In the genomic region with DNA sequence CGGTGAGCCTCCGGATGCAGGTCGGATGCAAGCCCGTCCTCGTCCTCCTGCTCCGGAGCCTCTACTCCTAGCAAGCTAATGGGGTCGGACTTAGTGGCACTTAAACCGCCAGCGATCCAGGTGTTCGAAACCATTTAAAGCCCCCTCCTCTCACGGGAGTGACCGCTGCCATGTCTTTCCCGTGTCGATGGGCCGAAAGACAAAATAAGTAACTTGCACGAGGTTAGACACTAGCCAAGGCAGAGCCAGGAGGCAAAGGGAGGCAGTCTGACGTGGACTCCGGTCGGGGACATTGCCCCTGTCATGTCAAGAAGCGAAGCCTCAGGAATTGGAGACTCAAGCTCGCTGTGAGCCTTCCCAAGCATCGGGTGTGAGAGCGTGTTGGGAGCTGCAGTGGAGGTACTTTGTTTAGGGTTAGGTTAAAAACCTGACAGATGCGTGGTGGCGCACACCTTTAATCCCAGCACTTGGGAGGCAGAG, we compare ENCODE assay signal across 10 mouse cellular contexts. TPM values are rescaled to one million over a fixed set of nuclear protein-coding genes. Genes with fewer than 3 reads are reported as not detected.
DNase-seq lines count a peak whose midpoint lies in the region; ATAC-seq and TF ChIP-seq lines count a peak whose summit lies in the region.
"Had no signal": no experiment of that assay in that cellular context is flagged by ENCODE, and none has a peak within 500 bp of the region (broad histone marks: within the 10 kb centered on the region; RNA-seq: fewer than 3 reads in every experiment).

No protein-coding gene starts in this region.

- H3K9me3 ChIP-seq in heart, embryonic 10.5 days, result no peaks in the 10 kb centered on the region
- H3K9me3 ChIP-seq in ES-Bruce4 (replicated peaks; ENCODE audit: control insufficient read depth, insufficient read depth, low read length, poor library complexity, severe bottlenecking), result no peaks in the 10 kb centered on the region
- H3K9me3 ChIP-seq in forebrain, embryonic 15.5 days, result no peaks in the 10 kb centered on the region
- no peaks in the 10 kb centered on the region for H3K9me3 ChIP-seq in liver, embryonic 15.5 days (replicated peaks)

- intact Hi-C loops in heart, postnatal 14 days (cut with DNase I), result loop anchor here (1.0 to 5.0 kb wide), 3 partner anchors 47 to 59 kb away; no protein-coding TSS in a partner anchor

- no peak for TF ChIP-seq EP300 in ES-Bruce4 (IDR thresholded peaks at IDR 0.05; ENCODE audit: insufficient read depth, low read depth, low read length)

- H3K36me3 ChIP-seq in heart, embryonic 10.5 days, result peaks cover 40% of the 10 kb centered on the region
- H3K36me3 ChIP-seq in ES-Bruce4 (ENCODE audit: control insufficient read depth, insufficient read depth, low read length, poor library complexity, severe bottlenecking), result peaks cover 29% of the 10 kb centered on the region
- peaks cover 37% of the 10 kb centered on the region for H3K36me3 ChIP-seq in forebrain, embryonic 15.5 days
- peaks cover 40% of the 10 kb centered on the region for H3K36me3 ChIP-seq in liver, embryonic 15.5 days (replicated peaks)

- DNase-seq in heart, embryonic 10.5 days (ENCODE audit: low spot score), result no peak
- no peak for DNase-seq in heart, postnatal 14 days
- no peak for DNase-seq in right cerebral cortex, adult 18-20 months
- no peak for DNase-seq in right cerebral cortex, postnatal 10 days (ENCODE audit: low spot score in 2 of 2)
- DNase-seq in cerebellum, adult 9-11 months, result no peak
- DNase-seq: layer of hippocampus, adult 9-11 months had no signal

- H3K27ac ChIP-seq in heart, embryonic 10.5 days, result peak overlapping the region; percentile 90
- no peak overlapping the region for H3K27ac ChIP-seq in ES-Bruce4 (ENCODE audit: insufficient read depth, low read length)
- no peak overlapping the region; the same call in 1 of the 2 replicates for H3K27ac ChIP-seq in forebrain, embryonic 15.5 days (replicated peaks)
- H3K27ac ChIP-seq in liver, embryonic 15.5 days (replicated peaks), result peak overlapping the region; percentile 61

- H3K27me3 ChIP-seq in heart, embryonic 10.5 days (ENCODE audit: insufficient read depth, poor library complexity, severe bottlenecking), result no peaks in the 10 kb centered on the region
- no peaks in the 10 kb centered on the region for H3K27me3 ChIP-seq in ES-Bruce4 (ENCODE audit: control insufficient read depth, insufficient read depth, low read length, poor library complexity, severe bottlenecking)
- H3K27me3 ChIP-seq in forebrain, embryonic 15.5 days, result no peaks in the 10 kb centered on the region
- no peaks in the 10 kb centered on the region for H3K27me3 ChIP-seq in liver, embryonic 15.5 days
- H3K27me3 ChIP-seq: Patski had no signal

- WGBS in heart, embryonic 10.5 days, result 2% methylated on average over 25 of the region's 25 CpGs
- WGBS in forebrain, embryonic 15.5 days, result 4% methylated on average over 25 of the region's 25 CpGs
- under 1% methylated on average over 25 of the region's 25 CpGs for WGBS in liver, embryonic 15.5 days (ENCODE audit: insufficient replicate concordance)

- no peak for TF ChIP-seq CTCF in ES-Bruce4 (IDR thresholded peaks at IDR 0.05; ENCODE audit: low read depth, low read length)

- H3K4me2 ChIP-seq in forebrain, embryonic 15.5 days (replicated peaks), result peak overlapping the region; percentile 94
- H3K4me2 ChIP-seq in liver, embryonic 15.5 days, result peak overlapping the region; percentile 97

- H3K4me1 ChIP-seq in heart, embryonic 10.5 days, result peaks cover 23% of the 10 kb centered on the region
- H3K4me1 ChIP-seq in ES-Bruce4 (ENCODE audit: control insufficient read depth, insufficient read depth, low read length), result peaks cover 10% of the 10 kb centered on the region
- peaks cover 15% of the 10 kb centered on the region for H3K4me1 ChIP-seq in forebrain, embryonic 15.5 days
- H3K4me1 ChIP-seq in liver, embryonic 15.5 days (replicated peaks), result peaks cover 35% of the 10 kb centered on the region

- no peak for ATAC-seq in forebrain, embryonic 15.5 days (replicated peaks)
- no peak; the same call in 1 of the 2 replicates for ATAC-seq in liver, embryonic 15.5 days (ENCODE audit: insufficient read depth)

- peak overlapping the region; percentile 100 for H3K4me3 ChIP-seq in heart, embryonic 10.5 days
- H3K4me3 ChIP-seq in ES-Bruce4 (ENCODE audit: low read depth, low read length), result peak overlapping the region; percentile 92
- peak overlapping the region; percentile 100 for H3K4me3 ChIP-seq in forebrain, embryonic 15.5 days
- H3K4me3 ChIP-seq in liver, embryonic 15.5 days (replicated peaks), result peak overlapping the region; percentile 97

- no peak for TF ChIP-seq POLR2A in ES-Bruce4 (IDR thresholded peaks at IDR 0.05; ENCODE audit: insufficient read depth, low read length)

- H3K9ac ChIP-seq in ES-Bruce4 (ENCODE audit: low read depth, poor library complexity, severe bottlenecking), result peak overlapping the region; percentile 92
- peak overlapping the region; percentile 79 for H3K9ac ChIP-seq in forebrain, embryonic 15.5 days (replicated peaks)
- H3K9ac ChIP-seq in liver, embryonic 15.5 days, result peak overlapping the region; percentile 85

RNA-seq across cellular contexts. Expression of a gene that starts 0.8 kb away (rescaled TPM):
- polyA plus RNA-seq in heart, embryonic 10.5 days (2016; fragmentation: Nextera tagmentation; extraction: Ambion mirVana), result 26.5 and 36.9 TPM in 2 replicates
- 10 to 100 TPM; 10.5 to 10.9 TPM for total RNA-seq in heart, postnatal 14 days (2021)
- 71.0 and 71.7 TPM in 2 replicates for polyA plus RNA-seq in ES-Bruce4 (2011; ENCODE audit: insufficient read depth, insufficient read length, low read depth, missing spikeins)
- polyA plus RNA-seq in forebrain, embryonic 15.5 days (2015; fragmentation: Nextera tagmentation; extraction: Ambion mirVana), result 26.4 and 27.9 TPM in 2 replicates
- polyA plus RNA-seq in liver, embryonic 15.5 days (2015; fragmentation: Nextera tagmentation; extraction: Ambion mirVana), result 13.7 and 14.6 TPM in 2 replicates

RNA-seq across cellular contexts. Expression of a gene that starts 1.5 kb away (rescaled TPM):
- 0.11 and 0.19 TPM in 2 replicates for polyA plus RNA-seq in heart, embryonic 10.5 days (2016; fragmentation: Nextera tagmentation; extraction: Ambion mirVana)
- under 1 TPM in 1 of 2 experiments, not detected in 1; 0.07 TPM for total RNA-seq in heart, postnatal 14 days (2021)
- polyA plus RNA-seq in ES-Bruce4 (2011; ENCODE audit: insufficient read depth, insufficient read length, low read depth, missing spikeins), result 0.38 and 0.55 TPM in 2 replicates
- 1.5 TPM in 2 replicates for polyA plus RNA-seq in forebrain, embryonic 15.5 days (2015; fragmentation: Nextera tagmentation; extraction: Ambion mirVana)
- polyA plus RNA-seq in liver, embryonic 15.5 days (2015; fragmentation: Nextera tagmentation; extraction: Ambion mirVana), result 0.07 and 0.13 TPM in 2 replicates

RNA-seq across cellular contexts. Expression of a gene that starts 12.4 kb away (rescaled TPM):
- 16.6 and 21.0 TPM in 2 replicates for polyA plus RNA-seq in heart, embryonic 10.5 days (2016; fragmentation: Nextera tagmentation; extraction: Ambion mirVana)
- 1 to 10 TPM; 4.7 to 7.5 TPM for total RNA-seq in heart, postnatal 14 days (2021)
- polyA plus RNA-seq in ES-Bruce4 (2011; ENCODE audit: insufficient read depth, insufficient read length, low read depth, missing spikeins), result 13.4 and 13.5 TPM in 2 replicates
- polyA plus RNA-seq in forebrain, embryonic 15.5 days (2015; fragmentation: Nextera tagmentation; extraction: Ambion mirVana), result 18.0 and 21.5 TPM in 2 replicates
- 7.8 and 8.4 TPM in 2 replicates for polyA plus RNA-seq in liver, embryonic 15.5 days (2015; fragmentation: Nextera tagmentation; extraction: Ambion mirVana)

RNA-seq across cellular contexts. Expression of a gene that starts 31.3 kb away (rescaled TPM):
- 28.4 and 42.2 TPM in 2 replicates for polyA plus RNA-seq in heart, embryonic 10.5 days (2016; fragmentation: Nextera tagmentation; extraction: Ambion mirVana)
- 10 to 100 TPM; 53.0 to 56.9 TPM for total RNA-seq in heart, postnatal 14 days (2021)
- 24.0 and 24.4 TPM in 2 replicates for polyA plus RNA-seq in ES-Bruce4 (2011; ENCODE audit: insufficient read depth, insufficient read length, low read depth, missing spikeins)
- polyA plus RNA-seq in forebrain, embryonic 15.5 days (2015; fragmentation: Nextera tagmentation; extraction: Ambion mirVana), result 3.0 and 3.5 TPM in 2 replicates
- polyA plus RNA-seq in liver, embryonic 15.5 days (2015; fragmentation: Nextera tagmentation; extraction: Ambion mirVana), result 6.3 and 7.2 TPM in 2 replicates

RNA-seq across cellular contexts. Expression of a gene that starts 32.4 kb away (rescaled TPM):
- 10.1 and 10.2 TPM in 2 replicates for polyA plus RNA-seq in heart, embryonic 10.5 days (2016; fragmentation: Nextera tagmentation; extraction: Ambion mirVana)
- total RNA-seq in heart, postnatal 14 days (2021), result 10 to 100 TPM; 27.0 to 28.9 TPM
- 17.5 and 20.5 TPM in 2 replicates for polyA plus RNA-seq in ES-Bruce4 (2011; ENCODE audit: insufficient read depth, insufficient read length, low read depth, missing spikeins)
- 9.3 and 10.9 TPM in 2 replicates for polyA plus RNA-seq in forebrain, embryonic 15.5 days (2015; fragmentation: Nextera tagmentation; extraction: Ambion mirVana)
- 5.1 and 5.9 TPM in 2 replicates for polyA plus RNA-seq in liver, embryonic 15.5 days (2015; fragmentation: Nextera tagmentation; extraction: Ambion mirVana)

Comparison
In these comparisons a context has a peak if more than half of its experiments do, and no peak if none do; other contexts are left out.
1. H3K27ac ChIP-seq: peak in heart, embryonic 10.5 days (single experiment) and liver, embryonic 15.5 days (single experiment); none in ES-Bruce4 (single experiment) and forebrain, embryonic 15.5 days (single experiment).
2. Peak in every context shown above with its lines, with median percentiles within 50 percentile points of each other: H3K4me3 ChIP-seq and H3K9ac ChIP-seq.